Mouse (Mus musculus) neural tube, embryonic 10.5 days (tissue): ENCODE measurements around the gene Catsper3.

ENCODE experiments used
- DNase-seq: peaks from one replicate; pipeline ENCODE4 v3.0.0-alpha.2; 2017; ENCODE audit warnings: low spot score; ENCODE audit errors: extremely low spot score

The Catsper3 gene

GRCm38 (mm10) chr13:55784268-55784667, at the start of gene Catsper3:
Gene Catsper3 (plus strand): TSS chr13:55784568.
- no peak for DNase-seq

- no peak for DNase-seq
Observed at GRCm38 (mm10) chr13:55737885-55738284, 46.5 kb upstream of the Catsper3 start.

GRCm38 (mm10) chr13:55742306-55742705, 42.1 kb upstream of the Catsper3 start:
- DNase-seq = no peak

- no peak for DNase-seq
Observed at GRCm38 (mm10) chr13:55754380-55754779, 30.0 kb upstream of the Catsper3 start.

GRCm38 (mm10) chr13:55756789-55757188, 27.6 kb upstream of the Catsper3 start:
- peak; percentile 36 for DNase-seq

- no peak for DNase-seq
Observed at GRCm38 (mm10) chr13:55757645-55758044, 26.7 kb upstream of the Catsper3 start.

- DNase-seq = no peak
Observed at GRCm38 (mm10) chr13:55760576-55760975, 23.8 kb upstream of the Catsper3 start.

- DNase-seq = no peak
Observed at GRCm38 (mm10) chr13:55761486-55761885, 22.9 kb upstream of the Catsper3 start.

GRCm38 (mm10) chr13:55774352-55774751, 10.0 kb upstream of the Catsper3 start:
- DNase-seq = no peak

- no peak for DNase-seq
Observed at GRCm38 (mm10) chr13:55775056-55775455, 9.3 kb upstream of the Catsper3 start.

- no peak for DNase-seq
Observed at GRCm38 (mm10) chr13:55786120-55786519, 1.8 kb downstream of the Catsper3 start.

- no peak for DNase-seq
Observed at GRCm38 (mm10) chr13:55801246-55801645, 16.9 kb downstream of the Catsper3 start.

- DNase-seq = no peak
Observed at GRCm38 (mm10) chr13:55803973-55804372, 19.6 kb downstream of the Catsper3 start.

GRCm38 (mm10) chr13:55809041-55809623, 24.8 kb downstream of the Catsper3 start:
- no peak for DNase-seq

- no peak for DNase-seq
Observed at GRCm38 (mm10) chr13:55809707-55810106, 25.3 kb downstream of the Catsper3 start.

GRCm38 (mm10) chr13:55810947-55811346, 26.6 kb downstream of the Catsper3 start:
- DNase-seq = no peak

- no peak for DNase-seq
Observed at GRCm38 (mm10) chr13:55813490-55814016, 29.2 kb downstream of the Catsper3 start.

GRCm38 (mm10) chr13:55814834-55815233, 30.5 kb downstream of the Catsper3 start:
- DNase-seq = no peak

- no peak for DNase-seq
Observed at GRCm38 (mm10) chr13:55822499-55822898, 38.1 kb downstream of the Catsper3 start.

GRCm38 (mm10) chr13:55824151-55824945, 40.0 kb downstream of the Catsper3 start:
- peak; percentile 52 for DNase-seq

- DNase-seq = peak; percentile 75
Observed at GRCm38 (mm10) chr13:55825245-55825681, 40.9 kb downstream of the Catsper3 start.

GRCm38 (mm10) chr13:55826008-55826671, 41.8 kb downstream of the Catsper3 start:
- peak; percentile 75 for DNase-seq
